Mouse (Mus musculus) megakaryocyte, embryonic 14.5 days (primary cell): Measurements from ENCODE around the gene Vps16.

Source experiments
- FLI1 ChIP-seq: IDR thresholded peaks from 2 replicates; pipeline ENCODE4 v1.6.1; 2012; ENCODE audit warnings: low read length, inconsistent platforms, mixed read lengths
- GATA1 ChIP-seq: IDR thresholded peaks from 3 replicates; pipeline ENCODE4 v1.6.1; 2012; ENCODE audit warnings: mixed read lengths, low read length, inconsistent platforms, borderline replicate concordance

DNA sequence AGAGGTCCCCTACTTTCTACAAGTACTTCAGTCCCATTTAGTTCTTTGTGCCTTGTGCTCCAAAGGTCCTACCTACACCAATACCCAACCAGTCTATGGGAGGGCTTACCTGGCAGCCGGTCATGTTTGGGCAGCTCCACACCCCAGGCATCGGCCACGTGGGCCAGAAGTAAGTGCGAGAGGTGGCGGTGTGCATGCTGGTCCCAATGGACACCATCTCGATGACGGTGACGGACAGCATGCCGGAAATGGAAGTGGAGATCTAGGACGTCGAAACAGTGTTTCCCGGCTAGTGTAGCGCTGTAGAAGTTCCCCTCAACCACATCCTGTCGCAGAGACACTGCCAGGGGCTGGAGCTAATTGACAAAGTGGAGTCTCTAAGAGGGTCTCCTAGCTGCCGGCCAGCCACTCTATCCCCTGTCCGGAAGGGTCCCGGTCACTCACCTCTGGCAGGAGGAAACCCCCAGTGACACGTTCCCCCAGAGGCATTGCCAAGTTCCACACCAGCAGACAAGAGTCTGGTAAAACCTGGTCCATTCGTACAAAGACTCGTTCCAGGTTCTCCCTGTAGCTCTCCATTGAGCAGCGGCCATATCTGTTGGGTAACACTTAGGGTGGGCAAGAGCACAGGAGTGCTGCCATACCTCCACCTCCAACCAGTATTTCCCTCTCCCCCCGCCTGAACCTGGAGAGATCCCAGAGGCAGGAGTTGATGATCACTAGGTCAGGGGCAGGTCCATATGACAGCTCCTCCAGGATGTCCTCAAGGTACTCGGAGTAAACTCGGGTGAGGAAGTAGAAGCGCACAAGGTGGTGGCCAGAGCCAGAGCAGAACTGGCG is 2.1 kb upstream of the Vps16 start:
- TF ChIP-seq GATA1 (no peak), FLI1 (no peak)
